Mouse (Mus musculus): Measurements from ENCODE around the gene Nt5c3. TPM values are rescaled to one million over a fixed set of nuclear protein-coding genes. Genes with fewer than 3 reads are reported as not detected.

The Nt5c3 gene
- polyA plus RNA-seq (2015; fragmentation: Nextera tagmentation; extraction: Ambion mirVana): 65.9 and 68.6 TPM in 2 replicates

DNA sequence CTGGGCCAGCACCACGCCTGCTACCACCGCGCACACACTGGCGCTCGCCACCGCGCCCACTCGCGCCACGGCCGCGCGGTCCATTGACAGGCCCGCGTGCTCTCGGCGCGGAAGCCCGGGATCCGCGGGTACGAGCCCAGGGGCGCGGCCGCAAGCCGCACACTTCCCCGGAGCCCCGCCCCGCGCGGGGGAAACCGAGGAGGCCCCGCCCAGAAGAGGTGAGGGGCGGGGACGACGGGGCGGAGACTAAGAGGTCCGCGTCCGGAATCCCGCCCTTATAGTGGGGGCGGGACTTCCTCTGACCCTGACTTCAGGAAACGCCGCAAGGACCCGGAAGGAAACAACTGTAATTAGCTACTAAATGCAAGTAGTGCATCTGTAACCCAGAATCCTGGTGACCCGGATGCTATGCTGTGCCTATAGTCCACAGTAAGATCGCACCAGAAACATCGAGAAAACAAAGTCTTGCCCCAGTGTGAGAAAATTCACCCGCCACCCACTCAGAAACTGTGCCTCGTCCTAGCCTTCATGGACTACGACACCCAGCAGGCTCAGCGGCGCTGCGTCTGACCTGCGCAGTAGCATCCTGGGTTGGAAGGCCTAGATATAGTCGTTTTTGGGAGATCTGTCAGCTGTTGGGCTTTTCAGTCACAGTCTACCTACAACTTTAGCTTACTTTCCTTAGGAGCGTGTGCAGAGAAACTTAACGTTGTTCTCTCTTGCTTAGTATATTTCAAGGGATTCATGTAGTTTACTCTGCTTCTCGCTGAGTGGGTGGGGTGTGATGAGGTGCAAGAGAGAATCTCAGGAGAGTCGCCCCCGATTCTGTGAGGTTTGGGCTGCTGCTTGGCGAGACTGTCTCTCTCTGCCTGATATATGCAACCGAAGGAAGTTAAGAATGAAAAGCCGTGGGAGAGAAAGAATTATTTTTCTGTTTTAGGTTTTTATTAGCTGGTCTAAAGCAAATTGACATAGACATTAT lies at the start of gene Nt5c3, which contains the start of gene Vmn1r4:
Nt5c3 (minus strand) TSS at position 207 of the 982 bp plus-strand sequence.
Vmn1r4 (plus strand) TSS at position 290 of the 982 bp plus-strand sequence.
- H3K36me3 ChIP-seq: no peaks in the 10 kb centered on the region
- H3K4me2 ChIP-seq: peak within 1 kb of the TSS; percentile 72
- H3K27me3 ChIP-seq (replicated peaks): peaks cover 4% of the 10 kb centered on the region; the same call in 1 of the 2 replicates
- H3K9ac ChIP-seq: peak within 1 kb of the TSS; percentile 87
- peak within 1 kb of the TSS; percentile 83 for H3K27ac ChIP-seq (replicated peaks)
- H3K9me3 ChIP-seq: 0 out of 2 replicates have a peak, but pooled peaks cover 5% of the 10 kb centered on the region
- peak within 1 kb of the TSS; percentile 84 for H3K4me3 ChIP-seq
- ATAC-seq (ENCODE audit: extremely low read depth, insufficient number of reproducible peaks, low FRiP score, low TSS enrichment): peak; percentile 96
- 3% methylated on average over 64 of the region's 64 CpGs for WGBS
- H3K4me1 ChIP-seq: peaks cover 41% of the 10 kb centered on the region

DNA sequence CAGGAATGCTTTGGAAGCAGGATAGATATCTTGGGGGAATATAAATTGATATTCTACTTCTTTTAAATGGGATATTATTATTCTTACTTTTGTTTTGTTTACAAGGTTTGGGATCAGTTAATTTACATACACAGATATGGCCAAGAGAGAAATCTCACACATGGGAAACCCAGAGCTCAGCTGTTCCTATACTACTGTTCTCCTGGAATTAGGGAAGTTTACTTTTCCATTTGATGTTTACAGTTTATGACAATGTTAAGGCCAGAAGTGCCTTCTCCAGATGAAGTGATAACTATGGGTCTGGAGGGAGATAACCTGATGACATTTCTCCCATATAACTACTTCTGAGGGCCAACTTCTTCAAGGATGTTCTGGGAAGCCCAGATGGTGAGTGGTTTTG lies 46.2 kb upstream of the Nt5c3 start, which contains the start of gene Vmn1r5:
Vmn1r5 (plus strand) TSS at position 301 of the 400 bp plus-strand sequence.
- Histone ChIP-seq H3K4me1 (no peaks in the 10 kb centered on the region), H3K27ac (replicated peaks) (no peak within 1 kb of the TSS)

DNA sequence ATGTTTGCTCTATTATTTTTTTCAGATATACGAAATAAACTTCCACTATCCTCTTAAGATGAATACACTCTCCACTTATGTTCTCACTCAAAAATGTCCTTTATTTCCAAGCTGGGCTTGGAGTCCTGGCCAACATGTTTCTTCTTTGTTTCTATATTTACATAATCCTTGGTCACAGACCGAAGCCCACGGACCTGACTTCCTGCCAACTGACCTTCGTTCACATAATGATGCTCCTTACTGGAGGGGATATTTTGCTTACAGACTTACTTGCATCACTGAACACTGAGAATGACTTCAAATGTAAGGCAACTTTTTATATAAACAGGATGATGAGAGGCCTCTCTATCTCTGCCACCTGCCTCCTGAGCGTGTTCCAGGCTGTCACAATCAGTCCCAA lies 32.7 kb upstream of the Nt5c3 start:
- no peak for ATAC-seq (ENCODE audit: extremely low read depth, insufficient number of reproducible peaks, low FRiP score, low TSS enrichment)
- 71% methylated on average over 5 of the region's 5 CpGs for WGBS
- H3K27ac ChIP-seq (replicated peaks): no peak overlapping the region

More for the DNA sequence above, 46.2 kb upstream of the Nt5c3 start, which contains the start of gene Vmn1r5:
- ATAC-seq (ENCODE audit: extremely low read depth, insufficient number of reproducible peaks, low FRiP score, low TSS enrichment): no peak
- Histone ChIP-seq H3K9ac (no peak within 1 kb of the TSS), H3K4me2 (no peak within 1 kb of the TSS), H3K9me3 (no peaks in the 10 kb centered on the region), H3K27me3 (replicated peaks) (no peaks in the 10 kb centered on the region), H3K4me3 (no peak within 1 kb of the TSS), H3K36me3 (no peaks in the 10 kb centered on the region)

DNA sequence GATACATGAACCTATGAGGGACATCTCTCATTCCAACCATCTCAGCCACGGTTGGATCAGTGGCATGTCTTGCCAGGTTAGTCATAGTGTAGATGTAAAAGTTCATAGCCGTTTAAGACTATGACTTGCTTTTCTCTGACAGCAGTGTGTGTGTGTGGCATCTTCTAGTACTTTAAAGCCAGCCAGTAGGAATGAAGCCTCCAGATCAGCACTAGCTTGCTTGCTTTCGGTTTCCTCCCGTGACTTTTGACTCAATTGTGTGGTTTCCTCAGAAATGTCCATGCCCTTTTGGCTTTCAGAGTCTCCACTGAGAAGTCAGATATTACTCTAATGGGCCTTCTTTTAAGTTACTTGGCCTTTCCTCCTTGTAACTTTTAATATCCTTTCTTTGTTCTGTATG lies 10.6 kb upstream of the Nt5c3 start:
- H3K4me2 ChIP-seq: no peak overlapping the region
- no peak overlapping the region for H3K9ac ChIP-seq
- no peak overlapping the region for H3K27ac ChIP-seq (replicated peaks)
- no peaks in the 10 kb centered on the region for H3K36me3 ChIP-seq
- ATAC-seq (ENCODE audit: extremely low read depth, insufficient number of reproducible peaks, low FRiP score, low TSS enrichment): no peak
- no peaks in the 10 kb centered on the region for H3K4me1 ChIP-seq
- no peaks in the 10 kb centered on the region for H3K9me3 ChIP-seq
- no peaks in the 10 kb centered on the region for H3K27me3 ChIP-seq (replicated peaks)
- no peak overlapping the region for H3K4me3 ChIP-seq
- 68% methylated on average over 4 of the region's 4 CpGs for WGBS

More for the DNA sequence above, 32.7 kb upstream of the Nt5c3 start:
- H3K4me2 ChIP-seq: no peak overlapping the region
- no peaks in the 10 kb centered on the region for H3K4me1 ChIP-seq
- no peaks in the 10 kb centered on the region for H3K27me3 ChIP-seq (replicated peaks)
- H3K36me3 ChIP-seq: no peaks in the 10 kb centered on the region
- no peak overlapping the region for H3K4me3 ChIP-seq
- no peaks in the 10 kb centered on the region for H3K9me3 ChIP-seq
- no peak overlapping the region for H3K9ac ChIP-seq

GRCm38 (mm10) chr6:56932464-56932863 lies 8.7 kb upstream of the Nt5c3 start:
- Histone ChIP-seq H3K36me3 (no peaks in the 10 kb centered on the region), H3K4me3 (no peak overlapping the region), H3K4me1 (no peaks in the 10 kb centered on the region), H3K9ac (no peak overlapping the region), H3K9me3 (0 out of 2 replicates have a peak, but pooled peaks cover 5% of the 10 kb centered on the region), H3K4me2 (no peak overlapping the region), H3K27me3 (replicated peaks) (no peaks in the 10 kb centered on the region), H3K27ac (replicated peaks) (no peak overlapping the region)
- WGBS: 53% methylated on average over 2 of the region's 2 CpGs
- no peak for ATAC-seq (ENCODE audit: extremely low read depth, insufficient number of reproducible peaks, low FRiP score, low TSS enrichment)

DNA sequence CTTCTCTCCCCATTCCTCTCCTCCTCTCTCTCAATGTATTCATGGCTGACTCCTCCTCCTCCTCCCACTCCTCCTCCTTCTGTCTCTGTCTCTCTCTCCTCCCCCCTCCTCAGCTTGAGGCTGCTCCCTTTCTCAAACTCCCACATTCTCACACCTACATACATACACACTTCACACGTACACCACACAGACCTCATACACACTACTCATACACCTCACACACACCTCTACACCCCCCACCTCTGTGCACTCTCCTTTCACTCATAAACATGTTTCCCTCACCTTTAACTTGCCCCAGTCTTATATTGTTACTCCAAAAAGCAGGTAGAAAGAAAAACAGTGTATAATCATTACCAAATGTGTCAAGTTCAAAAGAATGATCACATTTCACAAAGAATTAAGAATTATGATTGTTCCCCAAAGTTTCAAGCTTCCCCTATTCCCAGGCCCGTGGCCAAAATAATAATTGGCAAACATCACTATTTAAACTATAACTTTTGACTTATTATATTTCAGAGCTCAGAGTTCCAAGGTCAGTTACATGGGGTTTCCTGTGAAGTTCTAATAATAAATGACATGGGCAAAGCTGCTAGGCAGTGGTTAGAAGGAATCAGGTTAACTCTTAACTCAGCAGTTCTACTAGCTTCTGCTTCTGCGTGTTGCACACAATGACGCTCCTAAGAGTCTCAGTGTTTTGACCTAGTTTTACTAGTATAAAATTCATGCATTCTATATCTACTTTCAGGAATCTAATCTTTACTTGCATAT lies 8.1 kb upstream of the Nt5c3 start:
- no peak overlapping the region for H3K9ac ChIP-seq
- H3K4me3 ChIP-seq: no peak overlapping the region
- H3K4me1 ChIP-seq: no peaks in the 10 kb centered on the region
- 64% methylated on average over 4 of the region's 4 CpGs for WGBS
- H3K36me3 ChIP-seq: no peaks in the 10 kb centered on the region
- no peak overlapping the region for H3K4me2 ChIP-seq
- no peak overlapping the region for H3K27ac ChIP-seq (replicated peaks)
- 0 out of 2 replicates have a peak, but pooled peaks cover 5% of the 10 kb centered on the region for H3K9me3 ChIP-seq
- no peaks in the 10 kb centered on the region for H3K27me3 ChIP-seq (replicated peaks)
- no peak for ATAC-seq (ENCODE audit: extremely low read depth, insufficient number of reproducible peaks, low FRiP score, low TSS enrichment)

- WGBS: 0% methylated on average over 25 of the region's 25 CpGs
- H3K27me3 ChIP-seq (replicated peaks): peaks cover 4% of the 10 kb centered on the region; the same call in 1 of the 2 replicates
- H3K36me3 ChIP-seq: no peaks in the 10 kb centered on the region
- peaks cover 48% of the 10 kb centered on the region for H3K4me1 ChIP-seq
- H3K9me3 ChIP-seq: 0 out of 2 replicates have a peak, but pooled peaks cover 3% of the 10 kb centered on the region
- H3K27ac ChIP-seq (replicated peaks): peak overlapping the region; percentile 83
- peak overlapping the region; percentile 72 for H3K4me2 ChIP-seq
- peak overlapping the region; percentile 84 for H3K4me3 ChIP-seq
- ATAC-seq (ENCODE audit: extremely low read depth, insufficient number of reproducible peaks, low FRiP score, low TSS enrichment): no peak
- peak overlapping the region; percentile 87 for H3K9ac ChIP-seq
Observed at GRCm38 (mm10) chr6:56923331-56923725, 404 bp downstream of the Nt5c3 start.

GRCm38 (mm10) chr6:56920222-56921092 lies 3.3 kb downstream of the Nt5c3 start:
- no peaks in the 10 kb centered on the region for H3K9me3 ChIP-seq
- peak overlapping the region; percentile 84 for H3K4me3 ChIP-seq
- peak overlapping the region; percentile 72 for H3K4me2 ChIP-seq
- peak overlapping the region; percentile 15 for H3K9ac ChIP-seq
- no peak for ATAC-seq (ENCODE audit: extremely low read depth, insufficient number of reproducible peaks, low FRiP score, low TSS enrichment)
- H3K27me3 ChIP-seq (replicated peaks): no peaks in the 10 kb centered on the region
- H3K36me3 ChIP-seq: no peaks in the 10 kb centered on the region
- peaks cover 75% of the 10 kb centered on the region for H3K4me1 ChIP-seq
- H3K27ac ChIP-seq (replicated peaks): peak overlapping the region; percentile 59
- WGBS: 18% methylated on average over 12 of the region's 12 CpGs

- 53% methylated on average over 7 of the region's 7 CpGs for WGBS
- no peak for ATAC-seq (ENCODE audit: extremely low read depth, insufficient number of reproducible peaks, low FRiP score, low TSS enrichment)
- H3K36me3 ChIP-seq: 0 out of 2 replicates have a peak, but pooled peaks cover 2% of the 10 kb centered on the region
- H3K9me3 ChIP-seq: no peaks in the 10 kb centered on the region
- peak overlapping the region; percentile 59 for H3K27ac ChIP-seq (replicated peaks)
- peak overlapping the region; percentile 15; the same call in 1 of the 2 replicates for H3K9ac ChIP-seq
- H3K4me1 ChIP-seq: peaks cover 72% of the 10 kb centered on the region
- peak overlapping the region; percentile 72 for H3K4me2 ChIP-seq
- no peaks in the 10 kb centered on the region for H3K27me3 ChIP-seq (replicated peaks)
- H3K4me3 ChIP-seq: peak overlapping the region; percentile 84
Observed at GRCm38 (mm10) chr6:56919330-56920044, 4.2 kb downstream of the Nt5c3 start.

Measured in heart, embryonic 13.5 days (tissue).